Mouse (Mus musculus): Measurements from ENCODE around the gene Kcnq1. TPM values are rescaled to one million over a fixed set of nuclear protein-coding genes. Genes with fewer than 3 reads are reported as not detected.

Kcnq1 gene
- polyA plus RNA-seq, 1 experiment, result not detected

- H3ac ChIP-seq (ENCODE audit: control insufficient read depth, insufficient read length, low read depth), result no peak overlapping the region
- peaks cover 5% of the 10 kb centered on the region for H3K27me3 ChIP-seq (ENCODE audit: control insufficient read depth, insufficient read depth, insufficient read length)
- H3K4me3 ChIP-seq (ENCODE audit: insufficient read depth, poor library complexity, severe bottlenecking), result no peak overlapping the region
- H3K79me2 ChIP-seq (ENCODE audit: control insufficient read depth, insufficient read depth), result no peaks in the 10 kb centered on the region
- no peaks in the 10 kb centered on the region for H3K36me3 ChIP-seq (ENCODE audit: control insufficient read depth, insufficient read depth)
- no peaks in the 10 kb centered on the region for H3K79me3 ChIP-seq (ENCODE audit: low read depth)
- no peak for TF ChIP-seq CTCF (IDR thresholded peaks at IDR 0.05; ENCODE audit: control insufficient read depth, insufficient read depth, insufficient read length)
- TF ChIP-seq MYOD1 (IDR thresholded peaks at IDR 0.05; ENCODE audit: control insufficient read depth, insufficient read length, low read depth), result no peak
These were observed 308.9 kb downstream of the Kcnq1 start for GRCm38 (mm10) chr7:143415070-143415469.

GRCm38 (mm10) chr7:143416406-143416805 lies 310.2 kb downstream of the Kcnq1 start:
- TF ChIP-seq MYOD1 (IDR thresholded peaks at IDR 0.05; ENCODE audit: control insufficient read depth, insufficient read length, low read depth), result no peak
- no peak for TF ChIP-seq CTCF (IDR thresholded peaks at IDR 0.05; ENCODE audit: control insufficient read depth, insufficient read depth, insufficient read length)
- TF ChIP-seq MAX (IDR thresholded peaks at IDR 0.05), result no peak
- no peak for TF ChIP-seq USF1 (IDR thresholded peaks at IDR 0.05; ENCODE audit: low read depth)
- TF ChIP-seq FOSL1 (IDR thresholded peaks at IDR 0.05; ENCODE audit: insufficient read depth, low read length, poor library complexity, severe bottlenecking), result no peak
- no peak for TF ChIP-seq CEBPB (IDR thresholded peaks at IDR 0.05; ENCODE audit: low read depth)
- TF ChIP-seq MYOG (IDR thresholded peaks at IDR 0.05; ENCODE audit: control insufficient read depth, extremely low read depth, insufficient read length), result no peak
- Histone ChIP-seq H3K79me2 (ENCODE audit: control insufficient read depth, insufficient read depth) (no peaks in the 10 kb centered on the region), H3K4me3 (ENCODE audit: insufficient read depth, poor library complexity, severe bottlenecking) (no peak overlapping the region), H3ac (ENCODE audit: control insufficient read depth, insufficient read length, low read depth) (no peak overlapping the region), H3K79me3 (ENCODE audit: low read depth) (no peaks in the 10 kb centered on the region), H3K36me3 (ENCODE audit: control insufficient read depth, insufficient read depth) (no peaks in the 10 kb centered on the region), H3K27me3 (ENCODE audit: control insufficient read depth, insufficient read depth, insufficient read length) (peaks cover 9% of the 10 kb centered on the region)

- TF ChIP-seq MYOG (IDR thresholded peaks at IDR 0.05; ENCODE audit: control insufficient read depth, extremely low read depth, insufficient read length), result no peak
- no peak for TF ChIP-seq FOSL1 (IDR thresholded peaks at IDR 0.05; ENCODE audit: insufficient read depth, low read length, poor library complexity, severe bottlenecking)
- no peak for TF ChIP-seq MAX (IDR thresholded peaks at IDR 0.05)
- no peak for TF ChIP-seq MYOD1 (IDR thresholded peaks at IDR 0.05; ENCODE audit: control insufficient read depth, insufficient read length, low read depth)
- TF ChIP-seq USF1 (IDR thresholded peaks at IDR 0.05; ENCODE audit: low read depth), result no peak
- TF ChIP-seq CTCF (IDR thresholded peaks at IDR 0.05; ENCODE audit: control insufficient read depth, insufficient read depth, insufficient read length), result no peak
- no peak for TF ChIP-seq CEBPB (IDR thresholded peaks at IDR 0.05; ENCODE audit: low read depth)
- no peaks in the 10 kb centered on the region for H3K36me3 ChIP-seq (ENCODE audit: control insufficient read depth, insufficient read depth)
- no peak overlapping the region for H3K4me3 ChIP-seq (ENCODE audit: insufficient read depth, poor library complexity, severe bottlenecking)
- no peak overlapping the region for H3ac ChIP-seq (ENCODE audit: control insufficient read depth, insufficient read length, low read depth)
- H3K27me3 ChIP-seq (ENCODE audit: control insufficient read depth, insufficient read depth, insufficient read length), result peaks cover 9% of the 10 kb centered on the region
- H3K79me3 ChIP-seq (ENCODE audit: low read depth), result no peaks in the 10 kb centered on the region
- no peaks in the 10 kb centered on the region for H3K79me2 ChIP-seq (ENCODE audit: control insufficient read depth, insufficient read depth)
These were observed 311.7 kb downstream of the Kcnq1 start for GRCm38 (mm10) chr7:143417875-143418274.

- no peaks in the 10 kb centered on the region for H3K79me3 ChIP-seq (ENCODE audit: low read depth)
- H3K4me3 ChIP-seq (ENCODE audit: insufficient read depth, poor library complexity, severe bottlenecking), result no peak overlapping the region
- TF ChIP-seq CEBPB (IDR thresholded peaks at IDR 0.05; ENCODE audit: low read depth), result no peak
These were observed 313.5 kb downstream of the Kcnq1 start for GRCm38 (mm10) chr7:143419585-143420160.

GRCm38 (mm10) chr7:143428142-143428813 lies 322.1 kb downstream of the Kcnq1 start:
- Histone ChIP-seq H3K4me3 (ENCODE audit: insufficient read depth, poor library complexity, severe bottlenecking) (no peak overlapping the region), H3ac (ENCODE audit: control insufficient read depth, insufficient read length, low read depth) (no peak overlapping the region), H3K79me3 (ENCODE audit: low read depth) (no peaks in the 10 kb centered on the region), H3K36me3 (ENCODE audit: control insufficient read depth, insufficient read depth) (no peaks in the 10 kb centered on the region), H3K79me2 (ENCODE audit: control insufficient read depth, insufficient read depth) (no peaks in the 10 kb centered on the region), H3K27me3 (ENCODE audit: control insufficient read depth, insufficient read depth, insufficient read length) (peaks cover 5% of the 10 kb centered on the region)
- TF ChIP-seq FOSL1 (IDR thresholded peaks at IDR 0.05; ENCODE audit: insufficient read depth, low read length, poor library complexity, severe bottlenecking) (no peak), MYOD1 (IDR thresholded peaks at IDR 0.05; ENCODE audit: control insufficient read depth, insufficient read length, low read depth) (no peak), CTCF (IDR thresholded peaks at IDR 0.05; ENCODE audit: control insufficient read depth, insufficient read depth, insufficient read length) (no peak), CEBPB (IDR thresholded peaks at IDR 0.05; ENCODE audit: low read depth) (no peak)

More at GRCm38 (mm10) chr7:143419585-143420160, 313.5 kb downstream of the Kcnq1 start:
- Histone ChIP-seq H3K36me3 (ENCODE audit: control insufficient read depth, insufficient read depth) (no peaks in the 10 kb centered on the region), H3ac (ENCODE audit: control insufficient read depth, insufficient read length, low read depth) (no peak overlapping the region), H3K79me2 (ENCODE audit: control insufficient read depth, insufficient read depth) (no peaks in the 10 kb centered on the region), H3K27me3 (ENCODE audit: control insufficient read depth, insufficient read depth, insufficient read length) (peaks cover 11% of the 10 kb centered on the region)

GRCm38 (mm10) chr7:143428814-143429499 lies 322.8 kb downstream of the Kcnq1 start:
- no peak for TF ChIP-seq MAX (IDR thresholded peaks at IDR 0.05)
- H3K27me3 ChIP-seq (ENCODE audit: control insufficient read depth, insufficient read depth, insufficient read length), result peaks cover 6% of the 10 kb centered on the region
- no peaks in the 10 kb centered on the region for H3K36me3 ChIP-seq (ENCODE audit: control insufficient read depth, insufficient read depth)
- no peak overlapping the region for H3ac ChIP-seq (ENCODE audit: control insufficient read depth, insufficient read length, low read depth)
- H3K4me3 ChIP-seq (ENCODE audit: insufficient read depth, poor library complexity, severe bottlenecking), result no peak overlapping the region
- H3K79me2 ChIP-seq (ENCODE audit: control insufficient read depth, insufficient read depth), result no peaks in the 10 kb centered on the region
- no peaks in the 10 kb centered on the region for H3K79me3 ChIP-seq (ENCODE audit: low read depth)

Measured in C2C12 (cell line).